Mouse (Mus musculus) ovary, postnatal 10 days (tissue): ENCODE results near the gene Acoxl.

Experiments used
- DNase-seq: peaks from one replicate; pipeline ENCODE4 v3.0.0; 2022; ENCODE audit warnings: low spot score

Acoxl gene

GRCm38 (mm10) chr2:127894890-127895289, 56.2 kb downstream of the Acoxl start:
- no peak for DNase-seq

GRCm38 (mm10) chr2:127897718-127898117, 59.0 kb downstream of the Acoxl start:
- no peak for DNase-seq

DNA sequence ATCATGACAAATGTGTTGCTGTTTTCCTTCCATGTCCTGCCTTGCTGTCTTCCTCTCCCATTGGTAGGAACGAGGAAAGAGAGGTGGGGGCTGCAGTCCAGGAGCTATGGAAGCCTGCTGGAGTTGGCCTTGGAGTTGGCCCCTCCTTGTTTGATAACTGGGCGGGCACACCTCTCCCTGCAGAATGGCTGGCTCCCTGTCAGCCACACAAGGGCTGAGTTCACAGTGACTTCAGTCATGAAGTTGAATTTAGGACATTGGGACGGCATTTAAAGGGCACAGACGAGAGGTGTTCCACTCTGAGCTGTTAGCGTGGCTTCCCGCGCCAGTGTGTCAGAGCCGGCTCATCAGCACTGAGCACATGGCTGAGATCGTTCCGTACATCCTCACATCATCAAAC, 66.2 kb downstream of the Acoxl start:
- DNase-seq = no peak

DNA sequence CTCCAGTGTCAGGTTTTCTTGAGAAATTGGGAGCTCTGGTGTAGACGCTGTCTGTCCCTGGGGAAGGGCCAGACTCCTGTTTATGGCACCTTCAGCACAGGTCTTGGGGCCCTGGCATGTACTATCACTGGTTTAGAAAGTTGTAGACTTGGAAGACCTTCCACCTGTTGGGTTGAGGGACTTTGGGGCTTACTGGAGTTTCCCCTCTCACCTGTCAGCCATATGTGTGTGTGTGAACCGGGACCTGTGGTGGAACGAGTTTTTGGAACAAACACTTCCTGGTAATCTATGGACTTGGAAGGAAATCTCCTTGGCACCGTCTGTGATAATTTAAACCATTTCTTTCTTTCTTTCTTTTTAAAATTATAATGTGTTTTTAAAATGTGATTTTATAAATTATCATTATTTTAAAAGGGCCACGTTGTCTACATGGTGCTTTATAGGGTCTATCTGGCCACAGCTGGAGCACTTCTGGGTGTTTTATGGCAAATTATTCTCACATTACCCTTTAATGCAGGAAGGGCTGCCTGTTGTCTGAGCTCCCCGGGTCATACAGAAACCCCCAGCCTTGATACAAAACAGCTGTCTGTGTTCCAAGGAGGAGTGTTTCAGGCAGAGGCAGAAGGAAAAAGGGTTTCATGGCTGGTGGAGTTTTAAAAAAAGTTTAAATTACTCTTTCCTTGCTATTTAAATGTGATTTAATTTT, 68.5 kb downstream of the Acoxl start:
- DNase-seq = no peak

- no peak for DNase-seq
These were observed 69.0 kb downstream of the Acoxl start for GRCm38 (mm10) chr2:127907679-127908042.

DNA sequence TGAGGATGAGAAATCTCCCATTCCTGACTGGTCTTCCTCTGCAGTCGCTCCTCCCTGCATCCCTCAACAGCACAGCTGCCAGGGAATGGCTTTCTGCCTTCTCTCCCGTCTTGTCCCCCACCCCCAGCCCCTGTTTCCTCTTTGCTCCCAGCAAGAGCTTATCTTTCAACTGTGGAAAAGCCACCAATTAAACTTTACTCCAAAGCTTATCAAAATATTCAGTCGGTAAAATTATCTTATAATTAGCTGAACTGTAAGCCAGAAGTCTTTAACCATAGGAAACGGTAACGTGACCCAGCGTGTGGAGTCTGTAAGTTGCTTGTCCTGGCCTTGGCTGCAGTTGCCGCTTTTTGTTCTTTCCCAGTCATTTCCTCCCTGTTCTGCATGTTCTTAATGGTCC, 70.2 kb downstream of the Acoxl start:
- DNase-seq = no peak

- DNase-seq = no peak
These were observed 71.1 kb downstream of the Acoxl start for GRCm38 (mm10) chr2:127909790-127910189.

DNA sequence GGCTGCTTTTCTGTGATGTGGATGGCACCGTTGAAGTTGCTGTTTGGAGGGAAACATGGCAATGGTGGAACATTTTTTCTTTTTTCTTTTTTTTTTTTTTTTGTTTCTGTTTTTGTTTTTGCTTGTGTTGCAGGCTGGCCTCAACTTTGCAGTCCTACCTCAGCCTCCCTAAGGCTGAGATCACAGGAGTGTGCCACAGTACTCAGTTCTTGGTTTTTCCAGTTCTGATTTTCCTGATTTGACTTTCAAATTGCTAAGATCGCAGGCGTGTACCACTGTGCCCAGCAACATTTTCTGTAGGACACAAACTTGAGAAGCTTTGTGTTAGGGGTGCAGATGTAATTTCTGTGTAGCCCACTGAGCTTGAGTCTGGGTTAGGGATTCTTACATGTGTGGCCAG, 72.9 kb downstream of the Acoxl start:
- DNase-seq = no peak

GRCm38 (mm10) chr2:127914047-127914446, 75.4 kb downstream of the Acoxl start:
- DNase-seq = no peak

DNA sequence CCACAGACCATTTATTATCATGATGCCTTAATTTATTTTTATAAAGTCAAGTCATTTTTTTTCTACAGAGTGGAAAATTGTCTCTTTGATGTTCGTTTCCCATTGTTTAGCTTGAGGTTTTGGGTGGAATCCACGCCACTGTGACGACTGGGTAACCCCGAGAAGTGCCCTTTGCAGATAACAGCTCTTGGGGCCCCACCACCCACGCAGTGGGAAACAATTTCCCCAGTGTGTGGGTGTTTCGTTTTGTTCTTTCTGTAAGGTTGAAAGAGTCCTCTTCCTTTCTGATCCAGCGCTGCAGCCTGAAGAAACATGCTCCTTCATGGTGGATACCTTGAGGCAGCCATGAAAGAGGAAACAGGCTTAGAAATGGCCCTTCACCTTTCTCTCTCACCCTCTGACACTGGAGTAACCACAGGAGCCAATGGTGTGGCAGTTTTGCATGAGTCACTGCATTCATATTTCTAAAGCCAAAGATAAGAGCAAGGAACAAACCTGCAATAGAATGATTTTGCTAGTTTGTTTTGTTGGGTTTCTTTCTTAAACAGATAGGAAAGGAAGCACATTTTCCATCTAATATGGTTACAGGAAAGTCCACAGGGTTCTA, 78.2 kb downstream of the Acoxl start:
- DNase-seq = no peak

DNA sequence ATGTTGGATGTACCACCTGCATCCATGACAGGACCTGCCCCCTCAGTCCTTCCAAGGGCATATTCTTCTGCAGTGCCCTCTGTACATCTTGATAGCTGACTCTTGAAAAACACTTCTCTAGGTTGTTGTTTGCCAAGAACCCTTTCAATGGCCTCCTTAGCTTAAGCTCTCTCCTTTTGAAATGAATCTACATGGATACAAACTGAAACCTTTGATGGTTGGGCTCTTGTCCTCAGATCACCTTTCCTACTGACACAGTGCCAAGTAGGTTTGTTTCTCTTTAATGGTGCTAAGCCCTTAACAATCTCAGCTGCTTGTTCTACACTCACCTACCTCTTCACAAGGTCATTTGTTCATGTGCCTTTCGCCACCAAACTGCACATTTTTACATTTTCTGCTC, 81.1 kb downstream of the Acoxl start:
- no peak for DNase-seq

DNA sequence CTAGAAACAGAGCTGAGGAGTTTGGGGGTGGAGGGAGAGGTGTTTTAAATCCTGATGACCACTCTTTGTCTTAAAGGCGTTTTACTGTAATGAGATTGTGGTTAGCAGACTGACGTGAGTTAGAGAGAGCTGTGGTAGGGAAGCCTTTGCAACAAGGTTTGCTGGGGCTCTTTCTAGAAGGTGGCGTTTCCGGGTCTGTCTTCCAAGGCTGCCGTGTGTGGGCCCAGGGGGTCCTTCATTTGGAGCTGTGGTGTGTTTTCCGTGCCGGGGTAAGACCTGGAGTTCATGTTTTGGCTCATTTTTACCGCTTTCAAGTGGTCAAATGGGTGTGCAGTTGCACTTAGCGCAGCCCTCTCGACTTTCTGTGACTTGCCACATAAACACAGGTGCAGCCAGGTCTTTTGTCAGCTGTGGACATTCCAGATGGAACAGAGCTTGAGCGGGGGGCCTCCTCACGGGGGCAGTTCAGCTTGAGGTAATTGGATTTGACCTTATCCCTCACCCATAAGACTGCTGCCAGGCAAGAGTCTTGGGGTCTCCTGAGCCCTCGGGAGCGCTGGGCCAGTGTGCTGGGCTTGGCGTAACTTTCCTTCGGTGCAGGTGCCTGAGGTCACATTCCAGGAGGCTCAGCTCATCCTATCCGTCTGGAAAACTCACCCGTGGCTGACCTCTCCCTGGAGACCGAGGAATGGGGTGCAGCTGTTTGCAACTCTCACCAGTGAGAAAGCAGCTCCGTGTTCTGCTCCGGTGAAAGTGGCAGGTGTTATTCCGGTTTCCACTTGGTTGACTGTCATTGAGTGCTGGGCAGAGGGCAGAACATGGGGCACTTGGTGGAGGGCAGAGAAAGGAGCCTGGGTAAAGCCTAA, 83.6 kb downstream of the Acoxl start:
- no peak for DNase-seq

DNA sequence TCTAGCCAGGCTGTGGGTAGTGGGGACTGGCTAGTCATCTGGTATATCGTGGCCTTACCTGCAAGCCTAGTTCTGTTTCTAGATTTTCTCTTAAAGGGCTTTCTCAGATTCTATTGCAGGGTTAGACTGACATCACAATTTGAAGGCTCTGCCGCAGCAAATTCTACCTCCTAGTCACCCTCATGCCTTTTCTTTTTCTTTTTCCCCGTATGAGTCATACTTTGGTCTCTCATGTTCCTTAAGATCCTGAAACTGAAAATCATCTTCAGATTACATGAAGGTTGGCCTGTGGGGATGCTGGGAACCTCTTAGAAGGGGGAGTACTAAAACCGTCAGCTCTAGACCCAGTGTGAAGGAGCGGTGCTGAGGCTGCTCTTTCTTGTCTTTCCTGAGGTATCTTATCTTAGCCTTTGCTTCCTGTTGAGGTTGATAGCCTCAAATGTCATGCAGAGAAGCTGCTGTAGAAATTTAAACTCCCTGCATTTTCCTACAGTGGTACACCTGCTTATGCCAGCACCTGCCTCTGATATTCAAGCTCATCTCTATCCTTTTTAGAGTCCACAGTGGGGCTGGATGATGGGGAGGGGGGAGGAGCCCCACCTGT, 84.5 kb downstream of the Acoxl start:
- no peak for DNase-seq

DNA sequence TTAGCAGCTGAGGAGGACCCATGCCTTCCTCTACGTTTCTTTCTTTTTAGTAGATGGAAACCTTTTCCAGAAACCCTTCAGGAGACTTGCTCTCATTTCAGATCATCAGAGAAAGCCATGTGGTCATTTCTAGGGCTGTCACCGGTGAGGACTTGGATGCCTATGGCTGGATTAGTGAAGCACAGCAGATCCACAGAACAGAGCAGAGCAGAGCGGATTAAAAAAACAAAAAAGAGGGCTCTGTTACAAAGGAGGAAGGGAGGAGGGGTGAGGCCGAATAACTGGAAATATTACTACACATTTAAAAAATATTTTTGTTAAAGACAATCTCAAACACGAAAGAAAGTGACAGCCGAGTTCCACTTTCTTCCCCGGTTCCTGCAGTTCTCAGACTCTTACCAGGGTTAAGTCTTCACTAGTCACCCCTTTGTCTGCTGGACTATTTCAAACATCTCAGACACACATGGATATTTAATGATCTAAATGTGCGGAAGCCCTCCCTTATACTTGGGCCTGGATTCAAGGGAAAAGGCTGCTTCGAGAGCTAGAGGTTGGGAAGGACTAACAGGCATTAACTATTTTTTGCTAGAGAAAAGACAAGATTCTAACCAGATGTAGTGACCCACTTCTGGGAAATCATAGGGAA, 88.1 kb downstream of the Acoxl start:
- no peak for DNase-seq

DNA sequence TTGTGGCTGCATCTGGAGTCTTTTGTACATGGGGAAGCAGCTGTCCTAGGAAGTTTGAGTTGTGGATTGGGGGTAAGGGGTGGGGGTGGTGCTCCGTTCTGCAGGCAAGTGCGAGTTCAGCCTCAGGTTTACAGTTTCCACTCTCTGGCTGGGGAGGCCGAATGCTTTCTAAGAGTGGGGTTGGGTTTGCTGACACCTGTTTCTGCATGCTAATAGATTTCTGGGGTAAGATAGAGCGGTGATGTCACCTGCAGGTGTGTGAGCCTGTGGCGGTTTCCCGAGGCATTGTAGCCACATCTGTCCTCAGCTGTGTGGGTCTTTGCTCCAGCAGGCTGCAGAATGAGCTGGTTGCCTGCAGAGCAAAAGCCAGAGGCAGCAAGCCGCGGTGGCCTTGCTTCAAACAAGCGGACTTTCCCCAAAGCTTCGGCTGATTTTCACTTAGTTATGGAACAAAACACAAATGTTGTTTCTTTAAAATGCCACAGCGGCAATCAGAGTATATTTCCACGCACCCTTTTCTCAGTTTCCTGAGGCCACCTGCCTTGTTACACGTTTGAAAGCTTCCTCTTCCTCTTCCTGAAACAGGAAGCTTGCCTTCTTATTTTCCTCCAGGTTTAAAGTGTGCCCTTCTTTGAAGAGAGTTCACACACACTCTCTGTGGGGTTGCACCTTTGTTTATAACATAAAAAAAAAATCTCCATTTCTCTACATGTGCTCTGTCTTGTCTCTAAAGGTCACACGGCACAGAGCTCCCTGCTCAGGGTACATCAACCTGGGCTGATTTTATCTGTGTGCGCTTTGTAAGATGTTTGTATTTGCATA, 89.0 kb downstream of the Acoxl start:
- no peak for DNase-seq

- DNase-seq = no peak
These were observed 89.6 kb downstream of the Acoxl start for GRCm38 (mm10) chr2:127928279-127928678.

GRCm38 (mm10) chr2:127928871-127929270, 90.2 kb downstream of the Acoxl start:
- no peak for DNase-seq

GRCm38 (mm10) chr2:127929939-127930715, 91.5 kb downstream of the Acoxl start:
- DNase-seq = no peak

- DNase-seq = no peak
These were observed 92.9 kb downstream of the Acoxl start for GRCm38 (mm10) chr2:127931576-127931975.

DNA sequence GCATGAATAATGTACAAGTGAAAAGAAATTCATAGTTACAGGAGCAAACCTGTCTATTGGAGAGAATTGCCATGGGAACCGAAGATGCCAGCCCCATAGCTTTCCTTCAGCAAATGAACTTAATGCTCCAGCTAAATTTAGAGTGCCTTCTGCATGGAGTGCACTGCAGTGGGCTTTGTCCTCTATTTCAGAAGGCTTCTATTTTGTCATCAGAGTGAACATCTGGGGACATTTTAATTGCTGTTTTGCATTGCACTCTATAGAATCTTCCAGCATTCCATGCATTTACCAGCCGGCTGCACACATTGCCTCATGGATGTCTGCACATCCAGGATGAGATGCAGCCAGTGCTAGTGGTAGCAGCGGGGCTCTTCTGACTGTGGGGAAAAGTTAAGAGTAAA, 94.9 kb downstream of the Acoxl start:
- DNase-seq = no peak

DNA sequence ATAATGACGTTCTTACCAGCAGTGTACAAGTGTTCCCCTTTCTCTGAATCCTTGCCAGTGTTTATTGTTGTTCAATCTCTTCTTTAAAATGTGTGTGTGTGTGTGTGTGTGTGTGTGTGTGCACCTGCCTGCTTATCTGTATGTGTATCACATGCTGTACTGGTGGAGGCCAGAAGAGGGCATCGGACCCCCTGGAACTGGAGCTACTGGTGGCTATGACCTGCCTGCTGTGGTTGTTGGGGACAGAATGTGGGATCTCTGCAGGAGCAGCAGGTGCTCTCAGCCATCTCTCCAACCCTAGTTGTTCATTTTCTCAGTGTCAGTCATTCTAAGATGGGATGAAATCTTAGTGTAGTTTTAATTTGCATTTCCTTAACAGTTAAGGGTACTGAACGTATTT, 98.4 kb downstream of the Acoxl start:
- DNase-seq = no peak
